Mouse (Mus musculus): Measurements from ENCODE around the gene Mex3a. TPM values are rescaled to one million over a fixed set of nuclear protein-coding genes. Genes with fewer than 3 reads are reported as not detected.

The Mex3a gene
- polyA plus RNA-seq, 1 experiment from 2014 or later, result 9.9 TPM

DNA sequence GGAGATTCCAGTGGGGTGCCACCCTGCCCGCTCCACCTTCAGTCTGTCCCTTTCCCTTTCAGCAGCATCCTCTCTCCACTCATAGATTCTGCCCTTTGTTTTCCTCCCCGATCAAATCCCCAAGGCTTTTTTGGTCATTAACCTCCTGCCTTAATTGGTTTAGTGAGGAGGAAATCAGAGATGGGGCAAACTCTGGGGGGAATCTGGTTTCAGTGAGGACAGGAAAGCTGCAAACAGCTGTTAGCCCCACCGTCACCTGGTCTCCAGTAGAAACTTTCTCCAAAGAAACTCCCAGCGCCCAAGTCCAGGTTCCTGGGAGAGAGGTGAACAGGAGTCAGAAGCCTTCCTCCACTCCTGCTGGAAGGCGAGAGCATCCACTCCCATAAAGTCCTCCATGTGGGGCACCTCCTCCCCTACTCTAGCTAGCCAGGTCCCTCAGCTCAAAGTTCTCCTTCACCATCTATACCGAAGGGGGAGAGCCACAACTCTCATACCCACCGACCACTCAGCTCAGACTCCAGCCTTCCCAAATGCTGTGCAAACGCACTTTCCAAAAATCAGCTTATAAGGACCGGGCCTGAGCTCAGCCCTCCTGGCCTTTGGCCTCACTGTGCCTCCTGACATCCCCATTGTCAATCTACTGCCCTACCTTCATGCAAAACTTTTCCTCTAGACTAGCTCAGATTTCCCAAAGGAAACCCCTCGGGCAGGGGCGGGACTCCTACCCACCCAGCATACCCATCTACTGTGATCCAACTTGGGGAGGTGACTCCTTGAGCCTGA is 1.9 kb upstream of the Mex3a start:
- peak overlapping the region; percentile 98 for H3K9ac ChIP-seq
- peaks cover 1% of the 10 kb centered on the region; the same call in 1 of the 2 replicates for H3K36me3 ChIP-seq
- no peaks in the 10 kb centered on the region for H3K9me3 ChIP-seq
- ATAC-seq (ENCODE audit: extremely low read depth, insufficient number of reproducible peaks, low FRiP score, low TSS enrichment), result no peak
- H3K27me3 ChIP-seq (replicated peaks), result no peaks in the 10 kb centered on the region
- H3K27ac ChIP-seq (replicated peaks), result peak overlapping the region; percentile 96
- H3K4me1 ChIP-seq, result peaks cover 74% of the 10 kb centered on the region
- peak overlapping the region; percentile 93 for H3K4me3 ChIP-seq
- H3K4me2 ChIP-seq, result peak overlapping the region; percentile 75
- WGBS, result 26% methylated on average over 11 of the region's 11 CpGs

DNA sequence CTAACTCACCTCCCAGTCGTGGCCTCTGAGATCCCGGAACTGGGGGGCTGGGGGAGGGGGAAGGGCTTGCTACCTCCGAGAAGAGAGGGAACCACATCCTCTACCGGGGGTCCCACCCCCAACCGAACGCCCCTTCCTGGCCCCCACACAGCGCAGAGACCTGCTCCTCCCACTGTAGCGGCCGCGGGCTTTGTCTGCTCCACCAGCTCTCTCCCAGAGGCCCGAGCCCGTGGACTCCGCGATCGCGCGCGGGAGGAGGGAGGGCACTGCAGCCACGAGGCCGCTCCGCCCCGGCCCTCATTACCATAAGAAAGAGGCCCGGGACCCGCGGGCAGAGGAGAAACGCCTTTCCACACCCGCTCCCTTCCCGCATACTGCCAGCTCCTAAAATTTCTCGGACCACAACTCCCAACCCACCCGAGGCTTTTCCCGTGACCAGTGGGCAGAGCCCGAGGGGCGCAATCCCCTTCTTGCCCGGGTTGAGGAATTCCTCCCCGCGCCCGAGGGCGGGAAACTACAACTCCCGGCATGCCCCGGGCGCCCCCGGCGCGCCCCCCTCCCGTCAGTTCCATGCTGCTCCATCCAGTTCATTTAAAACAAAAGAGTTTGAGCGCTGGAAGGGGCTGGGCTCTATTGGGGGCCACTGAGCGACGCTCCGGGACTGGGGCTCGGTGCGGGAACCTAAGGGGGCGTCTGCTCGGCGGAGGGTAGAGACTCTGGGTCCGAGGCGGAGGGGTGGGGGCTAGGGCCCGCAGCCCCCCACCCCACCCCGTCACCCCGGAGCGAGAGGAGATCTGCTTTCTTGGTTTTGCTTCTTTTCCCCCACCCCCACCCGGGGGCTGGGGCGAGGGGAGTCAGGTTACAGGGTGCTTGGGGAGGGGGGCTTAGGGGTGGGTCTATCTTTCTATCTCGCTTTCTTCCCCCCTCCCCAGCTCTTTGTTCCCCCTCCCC is 572 bp upstream of the Mex3a start:
- ATAC-seq (ENCODE audit: extremely low read depth, insufficient number of reproducible peaks, low FRiP score, low TSS enrichment), result peak; percentile 67
- peaks cover 77% of the 10 kb centered on the region for H3K4me1 ChIP-seq
- under 1% methylated on average over 63 of the region's 63 CpGs for WGBS
- H3K4me2 ChIP-seq, result peak overlapping the region; percentile 75
- H3K9me3 ChIP-seq, result no peaks in the 10 kb centered on the region
- H3K36me3 ChIP-seq, result peaks cover 11% of the 10 kb centered on the region
- H3K4me3 ChIP-seq, result peak overlapping the region; percentile 93
- peak overlapping the region; percentile 98 for H3K9ac ChIP-seq
- H3K27ac ChIP-seq (replicated peaks), result peak overlapping the region; percentile 96
- H3K27me3 ChIP-seq (replicated peaks), result no peaks in the 10 kb centered on the region

DNA sequence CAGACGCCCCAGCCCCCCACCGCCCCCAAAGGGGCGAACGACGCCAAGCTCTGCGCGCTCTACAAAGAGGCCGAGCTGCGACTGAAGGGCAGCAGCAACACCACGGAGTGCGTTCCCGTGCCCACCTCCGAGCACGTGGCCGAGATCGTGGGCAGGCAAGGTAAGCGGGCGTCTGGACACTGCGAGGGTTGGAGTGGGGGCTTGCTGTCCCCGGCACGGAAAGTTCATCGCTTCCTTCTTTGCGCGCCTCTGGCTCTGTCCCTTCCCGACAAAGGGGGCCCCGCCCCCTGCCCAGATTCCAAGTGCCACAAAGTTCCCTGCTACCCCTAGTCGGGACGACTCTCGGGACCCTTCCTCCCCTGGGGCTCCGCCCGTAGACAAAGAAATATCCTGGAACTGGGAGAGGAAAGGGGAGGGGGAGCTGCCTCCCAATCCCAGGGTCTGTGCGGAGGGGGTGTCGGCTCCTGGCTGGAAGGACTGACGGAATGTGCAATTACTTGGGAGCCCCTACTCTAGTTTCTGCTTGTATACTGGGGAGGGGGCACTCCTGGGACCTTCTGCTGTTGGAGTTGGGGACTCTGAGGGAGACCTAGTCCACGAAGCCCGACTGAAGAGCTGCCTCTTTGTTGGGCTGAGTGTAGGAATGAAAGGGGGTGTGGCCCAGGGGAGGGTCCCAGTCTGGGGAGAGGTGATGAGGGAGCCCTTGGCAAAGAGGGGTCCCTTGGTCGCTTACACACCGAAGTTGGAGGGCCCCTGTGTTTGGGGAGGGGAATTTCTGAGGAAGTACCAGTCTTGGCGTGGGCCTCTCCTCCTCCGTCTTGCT is 705 bp downstream of the Mex3a start:
- peak overlapping the region; percentile 75 for H3K4me2 ChIP-seq
- no peaks in the 10 kb centered on the region for H3K27me3 ChIP-seq (replicated peaks)
- peak overlapping the region; percentile 98 for H3K9ac ChIP-seq
- peaks cover 76% of the 10 kb centered on the region for H3K4me1 ChIP-seq
- H3K9me3 ChIP-seq, result no peaks in the 10 kb centered on the region
- H3K4me3 ChIP-seq, result peak overlapping the region; percentile 93
- H3K27ac ChIP-seq (replicated peaks), result peak overlapping the region; percentile 96
- no peak for ATAC-seq (ENCODE audit: extremely low read depth, insufficient number of reproducible peaks, low FRiP score, low TSS enrichment)
- WGBS, result under 1% methylated on average over 40 of the region's 40 CpGs
- H3K36me3 ChIP-seq, result peaks cover 24% of the 10 kb centered on the region

DNA sequence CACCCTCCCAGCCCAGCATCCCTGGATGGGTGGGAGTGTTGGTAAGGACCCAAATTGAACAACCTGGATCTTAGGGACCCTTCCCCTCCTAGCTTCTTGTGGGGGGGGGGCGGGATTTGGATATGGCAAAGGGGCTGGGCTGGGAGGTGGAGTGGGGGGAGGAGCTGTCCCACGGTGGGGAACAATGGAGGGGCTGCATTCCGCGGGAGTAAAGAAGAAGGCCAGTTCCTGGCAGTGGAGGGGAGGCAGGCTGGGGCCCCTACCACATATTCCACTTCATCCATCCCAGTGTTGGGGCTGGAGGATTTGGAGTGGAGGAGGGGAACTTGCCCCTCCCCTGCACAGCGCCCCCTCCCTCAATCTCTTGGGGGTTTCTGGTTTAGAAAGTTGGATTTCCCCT is 1.5 kb downstream of the Mex3a start:
- no peaks in the 10 kb centered on the region for H3K9me3 ChIP-seq
- H3K27me3 ChIP-seq (replicated peaks), result no peaks in the 10 kb centered on the region
- H3K4me1 ChIP-seq, result peaks cover 76% of the 10 kb centered on the region
- peaks cover 32% of the 10 kb centered on the region for H3K36me3 ChIP-seq
- peak overlapping the region; percentile 93 for H3K4me3 ChIP-seq
- 8% methylated on average over 5 of the region's 5 CpGs for WGBS
- H3K4me2 ChIP-seq, result peak overlapping the region; percentile 75
- H3K27ac ChIP-seq (replicated peaks), result peak overlapping the region; percentile 96
- no peak for ATAC-seq (ENCODE audit: extremely low read depth, insufficient number of reproducible peaks, low FRiP score, low TSS enrichment)
- H3K9ac ChIP-seq, result peak overlapping the region; percentile 98

DNA sequence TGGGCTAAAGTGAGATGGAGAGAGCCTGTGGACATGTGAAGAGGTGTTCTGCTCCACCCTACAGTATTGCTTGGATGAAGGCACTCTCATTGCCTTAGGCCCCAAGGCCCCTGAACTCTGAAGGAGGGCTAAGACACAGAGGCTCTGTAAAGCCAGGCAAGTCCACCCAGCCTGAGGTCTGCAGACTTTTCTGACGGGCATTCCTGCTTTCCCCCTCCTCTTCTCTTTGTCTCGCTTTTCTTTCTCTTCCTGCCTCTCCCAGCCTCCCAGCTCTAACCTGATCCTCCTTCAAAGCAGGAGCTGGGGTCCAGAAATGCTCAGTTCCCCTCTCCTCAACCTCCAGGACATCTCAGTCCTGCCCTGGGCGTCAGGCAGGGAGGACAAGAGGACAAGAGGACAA is 2.8 kb downstream of the Mex3a start:
- H3K9ac ChIP-seq, result peak overlapping the region; percentile 98
- H3K9me3 ChIP-seq, result no peaks in the 10 kb centered on the region
- peaks cover 72% of the 10 kb centered on the region for H3K4me1 ChIP-seq

DNA sequence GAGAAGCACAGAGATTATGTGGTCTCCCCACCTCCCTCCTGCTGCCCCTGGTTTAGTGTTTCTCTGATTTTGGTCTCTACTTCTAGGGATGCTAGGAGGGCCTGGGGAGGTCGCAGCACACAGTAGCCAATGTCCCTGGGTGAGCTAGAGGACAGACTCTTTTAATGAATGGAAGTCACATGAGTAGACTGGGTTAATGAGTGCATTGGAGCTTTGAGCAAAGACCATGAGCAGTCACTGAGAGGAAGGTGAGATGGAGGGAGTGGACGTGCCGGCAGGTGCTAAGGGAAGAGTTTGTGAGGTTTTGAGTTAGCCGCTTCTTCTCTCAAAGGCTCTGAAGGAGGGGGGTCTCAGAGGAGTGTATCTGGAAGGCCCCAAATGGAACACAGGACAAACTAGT is 3.3 kb downstream of the Mex3a start:
- ATAC-seq (ENCODE audit: extremely low read depth, insufficient number of reproducible peaks, low FRiP score, low TSS enrichment), result no peak
- no peaks in the 10 kb centered on the region for H3K27me3 ChIP-seq (replicated peaks)
- peak overlapping the region; percentile 75 for H3K4me2 ChIP-seq
- H3K27ac ChIP-seq (replicated peaks), result no peak overlapping the region
- H3K4me3 ChIP-seq, result peak overlapping the region; percentile 93
- no peaks in the 10 kb centered on the region for H3K9me3 ChIP-seq
- WGBS, result 73% methylated on average over 4 of the region's 4 CpGs
- H3K4me1 ChIP-seq, result peaks cover 72% of the 10 kb centered on the region
- peaks cover 45% of the 10 kb centered on the region for H3K36me3 ChIP-seq
- peak overlapping the region; percentile 98 for H3K9ac ChIP-seq

More for the DNA sequence above, 2.8 kb downstream of the Mex3a start:
- H3K4me3 ChIP-seq, result peak overlapping the region; percentile 93
- 36% methylated on average over 3 of the region's 3 CpGs for WGBS
- peaks cover 40% of the 10 kb centered on the region for H3K36me3 ChIP-seq
- ATAC-seq (ENCODE audit: extremely low read depth, insufficient number of reproducible peaks, low FRiP score, low TSS enrichment), result no peak
- H3K27me3 ChIP-seq (replicated peaks), result no peaks in the 10 kb centered on the region
- H3K4me2 ChIP-seq, result peak overlapping the region; percentile 75
- peak overlapping the region; percentile 36; the same call in 1 of the 2 replicates for H3K27ac ChIP-seq (replicated peaks)

DNA sequence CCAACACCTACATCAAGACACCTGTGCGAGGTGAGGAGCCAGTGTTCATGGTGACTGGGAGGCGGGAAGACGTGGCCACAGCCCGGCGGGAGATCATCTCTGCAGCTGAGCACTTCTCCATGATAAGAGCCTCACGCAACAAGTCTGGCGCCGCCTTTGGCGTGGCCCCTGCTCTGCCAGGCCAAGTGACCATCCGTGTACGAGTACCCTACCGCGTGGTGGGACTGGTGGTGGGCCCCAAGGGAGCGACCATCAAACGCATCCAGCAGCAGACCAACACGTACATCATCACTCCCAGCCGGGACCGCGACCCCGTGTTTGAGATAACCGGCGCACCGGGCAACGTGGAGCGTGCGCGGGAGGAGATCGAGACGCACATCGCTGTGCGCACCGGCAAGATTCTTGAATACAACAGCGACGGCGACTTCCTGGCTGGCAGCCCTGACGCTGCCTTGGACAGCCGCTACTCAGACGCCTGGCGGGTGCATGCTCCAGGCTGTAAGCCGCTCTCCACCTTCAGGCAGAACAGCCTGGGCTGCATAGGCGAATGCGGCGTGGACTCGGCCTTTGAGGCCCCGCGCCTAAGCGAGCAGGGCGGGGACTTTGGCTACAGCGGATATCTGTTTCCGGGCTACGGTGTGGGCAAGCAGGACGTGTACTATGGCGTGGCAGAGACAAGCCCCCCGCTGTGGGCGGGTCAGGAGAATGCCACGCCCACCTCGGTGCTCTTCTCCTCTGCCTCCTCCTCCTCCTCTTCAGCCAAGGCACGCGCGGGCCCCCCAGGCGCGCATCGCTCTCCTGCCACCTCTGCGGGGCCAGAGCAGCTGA is 4.1 kb downstream of the Mex3a start:
- WGBS, result 4% methylated on average over 62 of the region's 64 CpGs
- H3K4me2 ChIP-seq, result peak overlapping the region; percentile 75
- H3K9me3 ChIP-seq, result no peaks in the 10 kb centered on the region
- H3K9ac ChIP-seq, result peak overlapping the region; percentile 98
- peaks cover 70% of the 10 kb centered on the region for H3K4me1 ChIP-seq
- H3K27ac ChIP-seq (replicated peaks), result peak overlapping the region; percentile 68
- H3K4me3 ChIP-seq, result peak overlapping the region; percentile 93
- H3K27me3 ChIP-seq (replicated peaks), result no peaks in the 10 kb centered on the region
- peak; percentile 38; the same call in 1 of the 2 replicates for ATAC-seq (ENCODE audit: extremely low read depth, insufficient number of reproducible peaks, low FRiP score, low TSS enrichment)
- peaks cover 49% of the 10 kb centered on the region for H3K36me3 ChIP-seq

DNA sequence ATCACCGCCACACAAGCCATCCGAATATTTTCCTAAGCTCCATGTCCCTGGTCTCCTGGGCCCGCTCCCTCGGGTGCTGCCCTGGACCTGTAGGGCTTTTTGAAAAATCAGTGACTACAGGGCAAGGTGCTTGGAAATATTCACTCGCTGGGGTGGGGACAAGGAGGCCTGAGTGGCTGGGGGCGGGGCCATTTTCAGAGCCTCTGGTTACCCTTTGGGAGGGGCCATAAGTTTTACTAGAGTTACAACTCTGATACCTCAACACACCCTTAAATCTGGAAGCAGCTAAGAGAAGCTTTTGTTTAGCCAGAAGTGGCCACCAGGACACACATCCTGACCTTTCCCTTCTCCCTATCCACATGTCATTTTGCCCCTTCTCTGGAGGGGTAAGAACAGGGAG is 5.0 kb downstream of the Mex3a start:
- Histone ChIP-seq H3K27ac (replicated peaks) (peak overlapping the region; percentile 68), H3K4me2 (peak overlapping the region; percentile 75), H3K4me1 (peaks cover 70% of the 10 kb centered on the region), H3K4me3 (peak overlapping the region; percentile 93), H3K36me3 (peaks cover 49% of the 10 kb centered on the region), H3K9me3 (no peaks in the 10 kb centered on the region), H3K9ac (peak overlapping the region; percentile 98), H3K27me3 (replicated peaks) (no peaks in the 10 kb centered on the region)
- no peak for ATAC-seq (ENCODE audit: extremely low read depth, insufficient number of reproducible peaks, low FRiP score, low TSS enrichment)
- WGBS, result 73% methylated on average over 6 of the region's 6 CpGs

DNA sequence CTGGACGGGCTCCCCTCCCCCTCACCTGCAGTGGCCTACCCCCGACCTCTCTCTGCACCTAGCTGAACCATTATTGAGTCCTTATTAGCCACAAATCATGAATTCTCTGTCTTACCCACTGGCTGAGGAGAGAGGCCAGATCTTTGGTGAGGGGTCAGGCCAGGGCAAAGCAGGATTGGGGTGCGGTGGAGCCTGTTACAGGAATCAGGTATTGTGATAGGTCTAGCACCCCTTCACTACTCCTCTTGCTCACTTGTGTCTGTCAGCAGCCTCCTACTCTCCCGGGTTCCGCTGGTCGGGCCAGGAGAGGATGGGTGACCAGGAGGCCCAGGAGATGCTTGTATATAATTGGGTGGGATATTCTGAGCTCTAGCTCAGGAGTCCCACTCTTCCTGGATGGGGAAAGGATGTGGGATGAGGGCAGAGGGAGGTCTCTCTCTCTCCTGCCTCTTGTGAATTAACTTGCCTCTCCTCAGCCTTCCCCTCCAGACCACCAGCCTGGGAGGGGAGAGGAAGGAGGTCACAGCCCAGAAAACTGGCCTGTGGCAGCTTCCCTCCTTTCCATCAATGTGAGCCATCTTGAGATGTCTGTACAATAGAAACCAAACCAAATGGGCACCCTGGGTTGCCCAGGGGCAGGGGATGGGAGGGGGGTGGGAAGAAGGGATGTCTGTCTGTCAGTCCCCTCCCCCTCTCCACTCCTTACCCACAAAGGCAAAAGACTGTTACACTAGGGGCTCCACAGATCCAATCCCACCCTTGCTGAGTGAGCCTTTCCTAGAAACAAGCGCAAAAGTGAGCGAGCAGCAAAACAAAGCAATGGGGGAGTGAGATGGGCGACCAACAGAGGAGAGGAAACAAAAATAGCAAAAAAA is 6.3 kb downstream of the Mex3a start:
- Histone ChIP-seq H3K9me3 (no peaks in the 10 kb centered on the region), H3K4me2 (no peak overlapping the region), H3K9ac (peak overlapping the region; percentile 58), H3K27ac (replicated peaks) (no peak overlapping the region), H3K4me1 (peaks cover 67% of the 10 kb centered on the region), H3K4me3 (no peak overlapping the region), H3K27me3 (replicated peaks) (no peaks in the 10 kb centered on the region), H3K36me3 (peaks cover 49% of the 10 kb centered on the region)
- 50% methylated on average over 9 of the region's 9 CpGs for WGBS
- ATAC-seq (ENCODE audit: extremely low read depth, insufficient number of reproducible peaks, low FRiP score, low TSS enrichment), result no peak
